Mouse (Mus musculus) stomach, postnatal 0 days (tissue): ENCODE data around the gene Zdhhc1. TPM values are rescaled to one million over a fixed set of nuclear protein-coding genes. Genes with fewer than 3 reads are reported as not detected.

Experiments
- ATAC-seq: fragments of 200-750 bp; cut with Nextera tagmentation; 2 replicates; pipeline ENCODE4 v1.8.0; 2017; ENCODE audit not compliant: low FRiP score, low TSS enrichment
- DNase-seq: peaks from one replicate; pipeline ENCODE4 v3.0.0-alpha.2; 2016; ENCODE audit warnings: low spot score
- H3K27ac ChIP-seq: fragments of 300-500 bp; sonication (generic); replicated peaks from 2 replicates; pipeline ENCODE4 v1.5.1; 2014; ENCODE audit warnings: mild to moderate bottlenecking, control low read depth
- H3K27me3 ChIP-seq: fragments of 300-500 bp; sonication (generic); 2 replicates; pipeline ENCODE4 v1.6.1; 2014; ENCODE audit warnings: low read length; ENCODE audit not compliant: control insufficient read depth, insufficient read depth
- H3K36me3 ChIP-seq: fragments of 300-500 bp; sonication (generic); 2 replicates; pipeline ENCODE4 v1.6.1; 2014; ENCODE audit warnings: low read length, mixed read lengths; ENCODE audit not compliant: control insufficient read depth, insufficient read depth
- H3K4me1 ChIP-seq: fragments of 300-500 bp; sonication (generic); replicated peaks from 2 replicates; pipeline ENCODE4 v1.6.1; 2014; ENCODE audit warnings: antibody characterized with exemption; ENCODE audit not compliant: control insufficient read depth, insufficient read depth
- H3K4me2 ChIP-seq: fragments of 300-500 bp; sonication (generic); replicated peaks from 2 replicates; pipeline ENCODE4 v1.6.1; 2014; ENCODE audit warnings: low read depth, mild to moderate bottlenecking, control low read depth, moderate library complexity
- H3K4me3 ChIP-seq: fragments of 300-500 bp; sonication (generic); 2 replicates; pipeline ENCODE4 v1.5.1; 2014; ENCODE audit warnings: low read depth, low read length, control low read depth
- H3K9ac ChIP-seq: fragments of 300-500 bp; sonication (generic); 2 replicates; pipeline ENCODE4 v1.6.1; 2014; ENCODE audit warnings: mild to moderate bottlenecking, low read length, control low read depth, mixed read lengths
- H3K9me3 ChIP-seq: fragments of 300-500 bp; sonication (generic); 2 replicates; pipeline ENCODE4 v1.6.1; 2016; ENCODE audit warnings: low read length; ENCODE audit not compliant: control insufficient read depth
- CTCF ChIP-seq: IDR thresholded peaks from 2 replicates; pipeline ENCODE4 v1.5.1; 2016; ENCODE audit warnings: antibody characterized with exemption, low read depth, mild to moderate bottlenecking, moderate library complexity
- EP300 ChIP-seq: optimal IDR thresholded peaks from 2 replicates; pipeline ENCODE3; 2016; ENCODE audit warnings: antibody characterized with exemption
- WGBS: fragments of 180-500 bp; shearing (Covaris S2); extraction: QIAGEN DNeasy Blood & Tissue Kit; methylation state at CpG from one replicate; pipeline ENCODE4 v1.1.7; 2014; 5-methylcytosine and 5-hydroxymethylcytosine counted together
- polyA plus RNA-seq: library from polyadenylated mRNA; unstranded; fragments of >200 nt; fragmentation: Nextera tagmentation; extraction: Ambion mirVana; gene quantifications from 2 replicates; pipeline ENCODE4 v1.2.1, GENCODE M21; 2015

Zdhhc1 gene
- polyA plus RNA-seq, 1 experiment from 2014 or later: 15.6 TPM

GRCm38 (mm10) chr8:105437078-105437748, 59.5 kb downstream of the Zdhhc1 start:
- no peak overlapping the region for H3K27ac ChIP-seq
- no peak overlapping the region for H3K4me3 ChIP-seq
- no peak for ATAC-seq
- 0 out of 2 replicates have a peak, but pooled peaks cover 2% of the 10 kb centered on the region for H3K27me3 ChIP-seq
- TF ChIP-seq CTCF (no peak), EP300 (no peak)
- no peak overlapping the region for H3K4me2 ChIP-seq
- H3K36me3 ChIP-seq: no peaks in the 10 kb centered on the region
- WGBS: 83% methylated on average over 5 of the region's 5 CpGs
- no peak overlapping the region for H3K9ac ChIP-seq
- no peaks in the 10 kb centered on the region for H3K9me3 ChIP-seq
- no peak for DNase-seq
- H3K4me1 ChIP-seq: no peaks in the 10 kb centered on the region

DNA sequence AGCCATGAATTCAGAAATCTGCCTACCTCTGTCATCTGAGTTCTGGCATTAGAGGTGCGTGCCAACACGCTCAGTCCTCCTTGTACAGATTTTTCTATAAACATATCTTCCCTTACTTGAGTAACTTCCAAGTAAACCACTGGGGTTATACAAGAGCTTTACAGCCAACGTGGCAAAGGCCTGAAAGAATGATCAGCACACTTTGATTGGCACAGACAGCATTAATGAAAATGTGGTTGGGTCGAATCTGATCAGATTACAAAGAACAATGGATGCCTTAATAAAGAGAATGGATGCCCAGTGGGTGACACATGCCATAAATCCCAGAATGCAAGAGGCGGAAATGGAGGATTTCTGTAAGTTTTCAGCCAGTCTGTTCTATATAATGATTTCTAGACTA, 60.5 kb downstream of the Zdhhc1 start:
- 0 out of 2 replicates have a peak, but pooled peaks cover 2% of the 10 kb centered on the region for H3K27me3 ChIP-seq
- H3K9ac ChIP-seq: no peak overlapping the region
- no peak overlapping the region for H3K27ac ChIP-seq
- no peak for DNase-seq
- 63% methylated on average over 5 of the region's 5 CpGs for WGBS
- TF ChIP-seq EP300 (no peak), CTCF (no peak)
- H3K9me3 ChIP-seq: no peaks in the 10 kb centered on the region
- no peaks in the 10 kb centered on the region for H3K4me1 ChIP-seq
- no peak for ATAC-seq
- H3K4me2 ChIP-seq: no peak overlapping the region
- H3K36me3 ChIP-seq: no peaks in the 10 kb centered on the region
- no peak overlapping the region for H3K4me3 ChIP-seq

- WGBS: 32% methylated on average over 5 of the region's 5 CpGs
- H3K9ac ChIP-seq: no peak overlapping the region
- H3K9me3 ChIP-seq: no peaks in the 10 kb centered on the region
- H3K36me3 ChIP-seq: no peaks in the 10 kb centered on the region
- ATAC-seq (no peak), DNase-seq (no peak)
- no peak for TF ChIP-seq EP300
- TF ChIP-seq CTCF: no peak
- H3K4me1 ChIP-seq: no peaks in the 10 kb centered on the region
- H3K27ac ChIP-seq: no peak overlapping the region
- no peak overlapping the region for H3K4me3 ChIP-seq
- H3K27me3 ChIP-seq: no peaks in the 10 kb centered on the region
- H3K4me2 ChIP-seq: no peak overlapping the region
Measured at GRCm38 (mm10) chr8:105434136-105434535, 62.6 kb downstream of the Zdhhc1 start.

DNA sequence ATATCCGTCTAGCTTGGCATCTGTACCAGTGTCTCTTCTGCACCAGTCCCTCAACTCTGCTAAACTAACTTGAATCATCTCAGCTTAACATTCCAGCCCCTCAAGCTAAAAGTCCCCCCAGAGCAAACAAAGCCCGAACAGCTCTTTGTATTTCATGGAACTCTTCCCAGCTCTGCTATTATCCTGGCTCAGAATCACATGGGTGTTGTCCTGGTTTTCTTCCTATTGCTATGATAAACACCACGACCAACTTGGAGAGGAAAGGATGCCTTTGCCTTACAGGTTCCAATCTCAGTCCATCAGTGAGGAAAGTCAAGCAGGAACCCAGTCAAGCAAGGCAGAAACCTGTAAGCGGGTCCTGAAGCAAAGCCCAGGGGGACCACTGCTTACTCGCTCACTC, 63.2 kb downstream of the Zdhhc1 start:
- Histone ChIP-seq H3K4me1 (no peaks in the 10 kb centered on the region), H3K9ac (no peak overlapping the region), H3K9me3 (no peaks in the 10 kb centered on the region), H3K4me3 (no peak overlapping the region), H3K4me2 (no peak overlapping the region), H3K36me3 (no peaks in the 10 kb centered on the region), H3K27ac (no peak overlapping the region), H3K27me3 (no peaks in the 10 kb centered on the region)
- DNase-seq (no peak), ATAC-seq (no peak)
- 30% methylated on average over 5 of the region's 5 CpGs for WGBS
- TF ChIP-seq CTCF (no peak), EP300 (no peak)

DNA sequence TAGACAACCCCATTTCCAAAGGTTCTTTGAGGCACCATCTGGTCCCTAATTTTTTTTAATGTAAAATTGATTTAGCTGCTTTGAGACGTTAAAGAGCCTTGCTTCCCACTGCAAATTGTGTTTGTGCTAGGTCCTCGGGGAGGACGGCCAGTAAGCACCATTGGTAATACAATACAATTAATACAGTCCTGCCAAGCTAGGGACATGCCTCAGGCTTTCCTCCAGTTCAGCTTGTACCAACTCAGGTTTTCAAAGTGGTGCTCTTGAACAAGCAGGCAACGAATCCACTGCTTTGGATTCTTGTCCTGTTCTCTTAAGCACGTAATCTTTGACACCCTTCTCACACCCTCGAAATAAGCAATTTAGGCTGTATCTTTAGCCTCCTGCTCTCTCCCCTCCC, 63.7 kb downstream of the Zdhhc1 start:
- WGBS: 42% methylated on average over 6 of the region's 6 CpGs
- no peak for ATAC-seq

DNA sequence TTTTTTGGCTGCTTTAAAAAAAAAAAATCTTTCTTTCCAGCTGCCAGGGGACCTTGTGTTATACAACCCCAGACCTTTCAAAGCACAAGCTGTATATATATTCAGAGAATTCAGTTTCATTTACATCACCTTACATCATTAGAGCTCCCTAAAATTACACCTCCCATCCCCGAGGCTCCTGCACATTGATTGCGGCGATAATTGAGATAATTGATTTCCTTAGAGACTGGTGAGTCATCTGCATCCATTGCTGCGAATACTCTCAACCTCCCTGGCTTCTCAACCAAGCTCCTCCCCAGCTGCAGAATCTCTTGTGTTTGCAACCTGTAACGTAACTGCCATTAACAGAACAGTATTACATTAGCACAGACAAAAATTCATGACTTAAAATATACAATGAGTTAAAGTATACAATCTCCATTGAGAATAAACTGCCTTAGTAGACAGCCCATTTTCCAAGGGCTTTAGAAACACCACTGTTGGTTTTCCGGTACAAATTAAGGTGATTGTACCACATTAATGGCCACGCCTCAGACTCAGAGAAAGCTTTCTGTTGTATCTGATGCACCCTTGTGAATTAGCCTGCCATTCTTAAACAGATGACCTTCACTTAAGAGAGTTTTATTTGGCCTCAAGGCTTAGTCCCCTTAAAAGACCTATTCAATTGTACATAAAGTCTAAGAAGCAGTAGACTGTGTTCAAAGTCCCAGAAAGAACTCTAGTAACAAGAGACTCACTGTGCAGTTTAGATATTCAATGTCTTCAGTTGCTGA, 64.8 kb downstream of the Zdhhc1 start:
- DNase-seq: no peak
- ATAC-seq: no peak
- H3K9ac ChIP-seq: no peak overlapping the region
- no peak overlapping the region for H3K4me2 ChIP-seq
- H3K4me1 ChIP-seq: no peaks in the 10 kb centered on the region
- H3K27ac ChIP-seq: no peak overlapping the region
- H3K9me3 ChIP-seq: no peaks in the 10 kb centered on the region
- H3K4me3 ChIP-seq: no peak overlapping the region
- H3K36me3 ChIP-seq: no peaks in the 10 kb centered on the region
- WGBS: 52% methylated on average over 7 of the region's 7 CpGs
- TF ChIP-seq EP300 (no peak), CTCF (no peak)
- H3K27me3 ChIP-seq: no peaks in the 10 kb centered on the region

More for the DNA sequence above, 63.7 kb downstream of the Zdhhc1 start:
- no peak for TF ChIP-seq CTCF
- TF ChIP-seq EP300: no peak
- Histone ChIP-seq H3K27ac (no peak overlapping the region), H3K4me2 (no peak overlapping the region), H3K27me3 (no peaks in the 10 kb centered on the region), H3K36me3 (no peaks in the 10 kb centered on the region), H3K9me3 (no peaks in the 10 kb centered on the region), H3K9ac (no peak overlapping the region), H3K4me3 (no peak overlapping the region), H3K4me1 (no peaks in the 10 kb centered on the region)
- no peak for DNase-seq
